Mouse (Mus musculus) bone marrow, adult 2 months (tissue): Measurements from ENCODE around the gene Psd4. TPM values are rescaled to one million over a fixed set of nuclear protein-coding genes. Genes with fewer than 3 reads are reported as not detected.

Experiments
- H3K27ac ChIP-seq: fragments of 200-500 bp; 2 replicates; pipeline ENCODE4 v1.5.1; 2012; ENCODE audit warnings: low read depth, mild to moderate bottlenecking, control low read depth, inconsistent platforms, low read length; ENCODE audit not compliant: control insufficient read depth, poor library complexity, insufficient read depth
- H3K4me1 ChIP-seq: fragments of 200-500 bp; 2 replicates; pipeline ENCODE4 v1.6.1; 2011; ENCODE audit warnings: low read length; ENCODE audit not compliant: control insufficient read depth, insufficient read depth
- H3K4me3 ChIP-seq: fragments of 200-500 bp; replicated peaks from 2 replicates; pipeline ENCODE3; 2011; ENCODE audit warnings: mild to moderate bottlenecking, low read depth, low read length, control low read depth; ENCODE audit not compliant: control insufficient read depth
- CTCF ChIP-seq: fragments of 200-500 bp; IDR thresholded peaks from 2 replicates; pipeline ENCODE4 v1.5.1; 2011; ENCODE audit warnings: low read length, control low read depth; ENCODE audit not compliant: control insufficient read depth, insufficient read depth
- POLR2A ChIP-seq: fragments of 200-500 bp; IDR thresholded peaks from 2 replicates; pipeline ENCODE4 v1.6.1; 2011; ENCODE audit warnings: low read depth, mild to moderate bottlenecking, control low read depth, low read length, borderline replicate concordance; ENCODE audit not compliant: control insufficient read depth
- WGBS: fragments of 180-500 bp; shearing (Covaris S2); methylation state at CpG from one replicate; pipeline ENCODE4 v1.1.7; 2018; 5-methylcytosine and 5-hydroxymethylcytosine counted together
- polyA plus RNA-seq: library from polyadenylated mRNA; stranded (reverse); fragments of >200 nt; gene quantifications from 2 replicates; pipeline ENCODE4 v1.2.4, GENCODE M21; 2011; ENCODE audit warnings: low replicate concordance; ENCODE audit not compliant: missing spikeins, insufficient read depth, insufficient read length

Psd4 gene
- polyA plus RNA-seq, 1 experiment: 32.2 TPM

- no peak overlapping the region for H3K4me3 ChIP-seq
- peaks cover 1% of the 10 kb centered on the region; the same call in 1 of the 2 replicates for H3K4me1 ChIP-seq
- TF ChIP-seq CTCF (no peak), POLR2A (no peak)
- WGBS: 75% methylated on average over 2 of the region's 2 CpGs
- no peak overlapping the region for H3K27ac ChIP-seq
These were observed 16.2 kb upstream of the Psd4 start for GRCm38 (mm10) chr2:24351159-24351558.

- no peak overlapping the region for H3K4me3 ChIP-seq
- WGBS: 83% methylated on average over 2 of the region's 2 CpGs
These were observed 14.3 kb upstream of the Psd4 start for GRCm38 (mm10) chr2:24353042-24353441.

GRCm38 (mm10) chr2:24357642-24358041 lies 9.7 kb upstream of the Psd4 start:
- TF ChIP-seq POLR2A: no peak
- TF ChIP-seq CTCF: no peak
- H3K4me1 ChIP-seq: no peaks in the 10 kb centered on the region
- no peak overlapping the region for H3K4me3 ChIP-seq
- 0% methylated on average over 1 of the region's 1 CpGs for WGBS
- H3K27ac ChIP-seq: no peak overlapping the region

More at GRCm38 (mm10) chr2:24353042-24353441, 14.3 kb upstream of the Psd4 start:
- Histone ChIP-seq H3K27ac (no peak overlapping the region), H3K4me1 (peaks cover 1% of the 10 kb centered on the region; the same call in 1 of the 2 replicates)
- no peak for TF ChIP-seq CTCF
- TF ChIP-seq POLR2A: no peak

GRCm38 (mm10) chr2:24359347-24359746 lies 8.0 kb upstream of the Psd4 start:
- H3K4me3 ChIP-seq: no peak overlapping the region
- no peak overlapping the region for H3K27ac ChIP-seq
- 69% methylated on average over 1 of the region's 1 CpGs for WGBS
- no peak for TF ChIP-seq POLR2A
- no peak for TF ChIP-seq CTCF
- no peaks in the 10 kb centered on the region for H3K4me1 ChIP-seq

- Histone ChIP-seq H3K4me3 (no peak overlapping the region), H3K27ac (no peak overlapping the region), H3K4me1 (no peaks in the 10 kb centered on the region; the same call in 1 of the 2 replicates)
- 6% methylated on average over 3 of the region's 3 CpGs for WGBS
- no peak for TF ChIP-seq POLR2A
- no peak for TF ChIP-seq CTCF
These were observed 3.6 kb upstream of the Psd4 start for GRCm38 (mm10) chr2:24363818-24364217.

- Histone ChIP-seq H3K4me3 (no peak overlapping the region), H3K27ac (no peak overlapping the region), H3K4me1 (no peaks in the 10 kb centered on the region; the same call in 1 of the 2 replicates)
- no peak for TF ChIP-seq POLR2A
- 24% methylated on average over 12 of the region's 12 CpGs for WGBS
These were observed 985 bp upstream of the Psd4 start for GRCm38 (mm10) chr2:24366214-24366975.

GRCm38 (mm10) chr2:24367895-24368261 lies 498 bp downstream of the Psd4 start:
- WGBS: 28% methylated on average over 4 of the region's 4 CpGs
- no peak overlapping the region; the same call in 1 of the 2 replicates for H3K27ac ChIP-seq

GRCm38 (mm10) chr2:24378747-24379450 lies 11.5 kb downstream of the Psd4 start:
- H3K4me3 ChIP-seq: no peak overlapping the region
- TF ChIP-seq POLR2A: no peak
- TF ChIP-seq CTCF: no peak
- 77% methylated on average over 5 of the region's 5 CpGs for WGBS
- peaks cover 8% of the 10 kb centered on the region for H3K4me1 ChIP-seq
- H3K27ac ChIP-seq: no peak overlapping the region

More at GRCm38 (mm10) chr2:24367895-24368261, 498 bp downstream of the Psd4 start:
- Histone ChIP-seq H3K4me3 (peak overlapping the region; percentile 60), H3K4me1 (no peaks in the 10 kb centered on the region; the same call in 1 of the 2 replicates)
- TF ChIP-seq CTCF (no peak), POLR2A (no peak)
